Comparison of ENCODE assay signal across 23 mouse cellular contexts in the genomic region with DNA sequence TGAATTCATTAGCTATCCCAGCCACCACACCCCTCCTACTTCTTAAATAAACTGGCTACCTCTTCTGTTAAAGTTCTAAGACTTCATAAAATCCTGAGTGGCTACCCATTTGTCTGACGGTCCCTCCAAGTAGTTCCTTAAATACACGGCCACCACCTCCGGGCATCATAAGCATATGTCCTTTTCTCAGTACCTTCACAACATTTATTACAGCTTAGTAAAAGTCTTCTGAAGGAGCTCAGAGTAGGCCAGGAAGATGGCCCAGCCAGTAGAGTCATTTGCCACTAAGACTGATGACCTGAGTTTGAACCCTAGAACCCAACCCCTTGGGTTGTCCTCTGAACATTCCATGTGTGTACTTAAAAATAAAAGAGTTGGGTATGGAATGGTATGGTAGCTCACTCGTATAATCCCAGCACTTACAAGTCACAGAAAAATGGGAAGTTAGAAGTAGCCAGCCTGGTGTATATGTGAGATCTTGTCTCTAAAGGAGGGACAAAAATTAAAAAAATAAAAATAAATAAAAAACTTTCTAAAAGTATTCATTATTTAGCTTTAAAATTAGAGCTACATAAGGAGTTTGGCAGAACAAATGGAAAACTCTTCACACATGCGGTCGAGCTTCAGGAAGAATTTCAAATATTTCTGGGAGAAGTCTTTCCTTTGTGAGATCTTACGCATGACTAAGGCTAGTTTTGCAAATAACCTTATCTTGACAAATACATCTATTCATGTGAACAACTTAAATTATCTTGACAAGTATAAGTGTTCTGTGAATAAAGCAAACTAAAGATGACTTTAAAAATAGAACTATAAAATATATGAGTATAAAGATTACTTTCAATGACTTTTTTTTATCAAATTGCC. TPM values are rescaled to one million over a fixed set of nuclear protein-coding genes. Genes with fewer than 3 reads are reported as not detected.
DNase-seq lines count a peak whose midpoint lies in the region; ATAC-seq and TF ChIP-seq lines count a peak whose summit lies in the region.
"Had no signal": no experiment of that assay in that cellular context is flagged by ENCODE, and none has a peak within 500 bp of the region (broad histone marks: within the 10 kb centered on the region; RNA-seq: fewer than 3 reads in every experiment).

No protein-coding gene starts in this region.

- no peak overlapping the region for H3K4me3 ChIP-seq in heart, embryonic 13.5 days
- no peak overlapping the region for H3K4me3 ChIP-seq in lung, embryonic 14.5 days (ENCODE audit: low read depth, low read length)
- H3K4me3 ChIP-seq in lung, adult 2 months (replicated peaks; ENCODE audit: extremely low read depth, low read depth, low read length): no peak overlapping the region
- H3K4me3 ChIP-seq: heart, embryonic 12.5 days; megakaryocyte, embryonic 14.5 days; neural tube, embryonic 12.5 days had no signal

- WGBS in heart, embryonic 13.5 days: 63% methylated on average over 7 of the region's 7 CpGs
- WGBS in lung, embryonic 14.5 days: 49% methylated on average over 7 of the region's 7 CpGs
- 46% methylated on average over 7 of the region's 7 CpGs for WGBS in lung, adult 2 months

- peaks cover 75% of the 10 kb centered on the region for H3K4me1 ChIP-seq in heart, embryonic 13.5 days
- peaks cover 18% of the 10 kb centered on the region for H3K4me1 ChIP-seq in lung, embryonic 14.5 days (ENCODE audit: insufficient read depth)
- peaks cover 25% of the 10 kb centered on the region for H3K4me1 ChIP-seq in lung, adult 2 months (ENCODE audit: control insufficient read depth, insufficient read depth, low read length)
- H3K4me1 ChIP-seq: megakaryocyte, embryonic 14.5 days; neural tube, embryonic 12.5 days had no signal

- H3K36me3 ChIP-seq in heart, embryonic 13.5 days: no peaks in the 10 kb centered on the region
- no peaks in the 10 kb centered on the region for H3K36me3 ChIP-seq in lung, embryonic 14.5 days (ENCODE audit: insufficient read depth)
- H3K36me3 ChIP-seq: heart, embryonic 12.5 days; neural tube, embryonic 12.5 days had no signal

- TF ChIP-seq POLR2A in lung, adult 2 months (IDR thresholded peaks at IDR 0.05; ENCODE audit: borderline replicate concordance, extremely low read depth, low read depth, low read length): no peak

- ATAC-seq in heart, embryonic 13.5 days (ENCODE audit: extremely low read depth, insufficient number of reproducible peaks, low FRiP score, low TSS enrichment): no peak
- no peak for ATAC-seq in lung, embryonic 14.5 days (ENCODE audit: insufficient read depth)
- ATAC-seq: hindbrain, postnatal 0 days; intestine, embryonic 16.5 days; liver, postnatal 0 days had no signal

- no peak overlapping the region for H3K9ac ChIP-seq in heart, embryonic 13.5 days
- H3K9ac ChIP-seq in lung, embryonic 14.5 days: no peak overlapping the region
- H3K9ac ChIP-seq: heart, embryonic 12.5 days; liver, postnatal 0 days; neural tube, embryonic 12.5 days had no signal

- no peak overlapping the region for H3K4me2 ChIP-seq in heart, embryonic 13.5 days
- H3K4me2 ChIP-seq in lung, embryonic 14.5 days: 0 out of 2 replicates have a peak overlapping the region, but pooled peaks have one; percentile 23
- H3K4me2 ChIP-seq: heart, embryonic 12.5 days; liver, embryonic 11.5 days; neural tube, embryonic 12.5 days had no signal

- no peaks in the 10 kb centered on the region for H3K9me3 ChIP-seq in heart, embryonic 13.5 days
- H3K9me3 ChIP-seq in lung, embryonic 14.5 days (ENCODE audit: low read depth, low read length): no peaks in the 10 kb centered on the region
- H3K9me3 ChIP-seq: heart, embryonic 12.5 days; megakaryocyte, embryonic 14.5 days; neural tube, embryonic 12.5 days had no signal

- intact Hi-C loops in heart, postnatal 36 days (cut with DNase I): loop anchor here (5.0 kb wide), 1 partner anchor 47 kb away; no protein-coding TSS in a partner anchor

- no peaks in the 10 kb centered on the region for H3K27me3 ChIP-seq in heart, embryonic 13.5 days (replicated peaks)
- no peaks in the 10 kb centered on the region for H3K27me3 ChIP-seq in lung, embryonic 14.5 days (ENCODE audit: insufficient read depth, low read length)
- H3K27me3 ChIP-seq: heart, embryonic 12.5 days; neural tube, embryonic 12.5 days had no signal

- DNase-seq in heart, postnatal 36 days: no peak
- DNase-seq in lung, embryonic 14.5 days: peak; percentile 59
- no peak for DNase-seq in lung, adult 2 months
- DNase-seq in 3T3-L1 (ENCODE audit: low read depth, low spot score) (peak; percentile 36), MN1 (ENCODE audit: low spot score) (no peak)
- peak; percentile 89 for DNase-seq in Muller cell, postnatal 12 days (ENCODE audit: inconsistent ontology term)
- no peak for DNase-seq in layer of hippocampus, postnatal 14 days (ENCODE audit: low spot score in 2 of 2)
- DNase-seq: adrenal gland, postnatal 36 days; cerebellum, adult 11 months; cerebellum, adult 9-11 months; kidney, adult 9 months; liver, postnatal 0 days; midbrain, embryonic 14.5 days; right cerebral cortex, postnatal 14 days; spleen, adult 18-20 months; thymus, postnatal 14 days had no signal

- peak overlapping the region; percentile 68; the same call in 1 of the 2 replicates for H3K27ac ChIP-seq in heart, embryonic 13.5 days (replicated peaks)
- H3K27ac ChIP-seq in lung, embryonic 14.5 days (ENCODE audit: low read depth): peak overlapping the region; percentile 82
- H3K27ac ChIP-seq: hindbrain, postnatal 0 days; neural tube, embryonic 12.5 days had no signal

- no peak for TF ChIP-seq CTCF in lung, embryonic 14.5 days (IDR thresholded peaks at IDR 0.05; ENCODE audit: low read depth)
- no peak for TF ChIP-seq CTCF in lung, adult 2 months (IDR thresholded peaks at IDR 0.05; ENCODE audit: insufficient read depth, low read length)

RNA-seq across cellular contexts. Expression of a gene that starts 22.3 kb away (rescaled TPM):
- polyA plus RNA-seq in heart, embryonic 13.5 days (2015; fragmentation: Nextera tagmentation; extraction: Ambion mirVana): 9.2 and 9.7 TPM in 2 replicates
- total RNA-seq in heart, postnatal 36 days (2021): 100 to 1,000 TPM; 154 to 160 TPM
- polyA plus RNA-seq in lung, embryonic 14.5 days (2014; fragmentation: Nextera tagmentation; extraction: Ambion mirVana): 19.1 and 24.7 TPM in 2 replicates
- 46.2 and 62.4 TPM in 2 replicates for polyA plus RNA-seq in lung, adult 2 months (2012; rRNA removed)
- total RNA-seq in layer of hippocampus, postnatal 14 days (2021): 100 to 1,000 TPM; 151 to 163 TPM

RNA-seq across cellular contexts. Expression of a gene that starts 31.6 kb away (rescaled TPM):
- polyA plus RNA-seq in heart, embryonic 13.5 days (2015; fragmentation: Nextera tagmentation; extraction: Ambion mirVana): 12.8 and 12.9 TPM in 2 replicates
- total RNA-seq in heart, postnatal 36 days (2021): 1 to 10 TPM; 6.1 to 9.1 TPM
- 5.3 and 5.9 TPM in 2 replicates for polyA plus RNA-seq in lung, embryonic 14.5 days (2014; fragmentation: Nextera tagmentation; extraction: Ambion mirVana)
- polyA plus RNA-seq in lung, adult 2 months (2012; rRNA removed): 1.8 and 7.4 TPM in 2 replicates
- 10 to 100 TPM; 19.9 TPM for total RNA-seq in layer of hippocampus, postnatal 14 days (2021)

Comparison
In these comparisons a context has a peak if more than half of its experiments do, and no peak if none do; other contexts are left out.
1. DNase-seq: peak in lung, embryonic 14.5 days (single experiment), 3T3-L1 (single experiment) and Muller cell, postnatal 12 days (single experiment); none in heart, postnatal 36 days (0 of 2), lung, adult 2 months (single experiment), layer of hippocampus, postnatal 14 days (0 of 2) and MN1 (single experiment).